ENCODE assay signal across 18 mouse cellular contexts in the genomic region with DNA sequence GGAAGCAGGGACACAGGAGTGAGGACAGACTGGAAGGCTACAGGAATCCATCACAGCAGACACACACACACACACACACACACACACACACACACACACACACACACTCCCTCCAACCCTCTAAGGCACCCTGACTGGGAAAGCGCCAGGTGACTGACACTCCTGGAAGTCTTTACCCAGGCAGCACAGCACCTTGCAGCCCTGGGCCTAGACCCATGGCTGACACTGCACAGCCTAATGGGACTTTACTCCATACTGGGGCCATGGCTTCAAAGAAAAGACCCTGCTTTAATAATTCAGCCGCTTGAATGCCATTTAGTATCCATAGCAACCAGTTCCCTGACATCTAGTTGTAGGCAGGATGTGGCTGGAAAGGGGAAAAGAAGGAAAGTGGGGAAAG. TPM values are rescaled to one million over a fixed set of nuclear protein-coding genes. Genes with fewer than 3 reads are reported as not detected.
DNase-seq lines count a peak whose midpoint lies in the region; ATAC-seq and TF ChIP-seq lines count a peak whose summit lies in the region.
"Had no signal": no experiment of that assay in that cellular context is flagged by ENCODE, and none has a peak within 500 bp of the region (broad histone marks: within the 10 kb centered on the region; RNA-seq: fewer than 3 reads in every experiment).

No protein-coding gene starts in this region.

- peak overlapping the region; percentile 25 for H3K4me2 ChIP-seq in midbrain, embryonic 13.5 days (replicated peaks)
- H3K4me2 ChIP-seq in heart, embryonic 11.5 days, result no peak overlapping the region
- H3K4me2 ChIP-seq: embryonic facial prominence, embryonic 12.5 days; heart, embryonic 15.5 days; lung, embryonic 14.5 days had no signal

- peaks cover 46% of the 10 kb centered on the region for H3K4me1 ChIP-seq in hindbrain, embryonic 10.5 days (replicated peaks)
- H3K4me1 ChIP-seq in midbrain, embryonic 13.5 days (replicated peaks), result peaks cover 45% of the 10 kb centered on the region
- 0 out of 2 replicates have a peak, but pooled peaks cover 3% of the 10 kb centered on the region for H3K4me1 ChIP-seq in heart, embryonic 11.5 days (ENCODE audit: control insufficient read depth, insufficient read depth, low read length)

- no peaks in the 10 kb centered on the region for H3K9me3 ChIP-seq in hindbrain, embryonic 10.5 days
- H3K9me3 ChIP-seq in midbrain, embryonic 13.5 days, result no peaks in the 10 kb centered on the region
- H3K9me3 ChIP-seq in heart, embryonic 11.5 days (replicated peaks; ENCODE audit: control insufficient read depth, low read length), result no peaks in the 10 kb centered on the region
- H3K9me3 ChIP-seq: embryonic facial prominence, embryonic 12.5 days; heart, embryonic 15.5 days; megakaryocyte, embryonic 14.5 days had no signal

- 44% methylated on average over 2 of the region's 2 CpGs for WGBS in hindbrain, embryonic 10.5 days
- 15% methylated on average over 2 of the region's 2 CpGs for WGBS in midbrain, embryonic 13.5 days
- WGBS in heart, embryonic 11.5 days (ENCODE audit: insufficient replicate concordance), result 55% methylated on average over 2 of the region's 2 CpGs

- H3K27me3 ChIP-seq in hindbrain, embryonic 10.5 days (ENCODE audit: insufficient read depth, poor library complexity, severe bottlenecking), result peaks cover 47% of the 10 kb centered on the region
- peaks cover 23% of the 10 kb centered on the region for H3K27me3 ChIP-seq in midbrain, embryonic 13.5 days
- H3K27me3 ChIP-seq in heart, embryonic 11.5 days (ENCODE audit: control insufficient read depth, insufficient read depth, low read length), result peaks cover 30% of the 10 kb centered on the region

- H3K36me3 ChIP-seq in hindbrain, embryonic 10.5 days, result no peaks in the 10 kb centered on the region
- no peaks in the 10 kb centered on the region for H3K36me3 ChIP-seq in midbrain, embryonic 13.5 days
- no peaks in the 10 kb centered on the region for H3K36me3 ChIP-seq in heart, embryonic 11.5 days (ENCODE audit: control insufficient read depth, insufficient read depth, low read length)
- H3K36me3 ChIP-seq: embryonic facial prominence, embryonic 12.5 days; heart, embryonic 15.5 days had no signal

- no peak for DNase-seq in layer of hippocampus, adult 2 months (ENCODE audit: low spot score in 2 of 2)
- DNase-seq in layer of hippocampus, adult 18-20 months (ENCODE audit: low spot score in 2 of 2), result no peak
- peak; percentile 29 for DNase-seq in hindbrain, embryonic 10.5 days (ENCODE audit: low spot score)
- DNase-seq in gastrocnemius, postnatal 4 days (ENCODE audit: low spot score in 2 of 2), result no peak
- no peak for DNase-seq in kidney, postnatal 10 days
- DNase-seq in c-Kit-positive CD71-positive TER-119-positive erythroid progenitor cells, embryonic 14.5 days (ENCODE audit: low spot score), result no peak
- DNase-seq: adrenal gland, postnatal 36 days; cerebellum, adult 11 months; gastrocnemius, postnatal 36 days; kidney, postnatal 14 days; lung, embryonic 14.5 days had no signal

- H3K27ac ChIP-seq in layer of hippocampus, adult 2 months, result peak overlapping the region; percentile 47
- H3K27ac ChIP-seq in hindbrain, embryonic 10.5 days, result peak overlapping the region; percentile 41; the same call in 1 of the 2 replicates
- peak overlapping the region; percentile 74 for H3K27ac ChIP-seq in midbrain, embryonic 13.5 days
- no peak overlapping the region for H3K27ac ChIP-seq in heart, embryonic 11.5 days (ENCODE audit: low read depth, low read length)
- H3K27ac ChIP-seq: embryonic facial prominence, embryonic 12.5 days; heart, embryonic 15.5 days; left cerebral cortex, adult 2 months had no signal

- peak; percentile 85 for ATAC-seq in midbrain, embryonic 13.5 days
- no peak for ATAC-seq in heart, embryonic 11.5 days (replicated peaks; ENCODE audit: insufficient number of reproducible peaks, low FRiP score, low TSS enrichment)
- ATAC-seq: inflammation-experienced regulatory T-cells, adult 6 months had no signal

- no peak overlapping the region for H3K9ac ChIP-seq in midbrain, embryonic 13.5 days (replicated peaks)
- no peak overlapping the region for H3K9ac ChIP-seq in heart, embryonic 11.5 days (ENCODE audit: low read depth, low read length)
- H3K9ac ChIP-seq: embryonic facial prominence, embryonic 12.5 days; heart, embryonic 15.5 days; lung, embryonic 14.5 days had no signal

- TF ChIP-seq CTCF in layer of hippocampus, adult 2 months (conservative IDR thresholded peaks at IDR 0.05), result no peak

- H3K4me3 ChIP-seq in layer of hippocampus, adult 2 months, result no peak overlapping the region
- no peak overlapping the region for H3K4me3 ChIP-seq in hindbrain, embryonic 10.5 days
- H3K4me3 ChIP-seq in midbrain, embryonic 13.5 days (replicated peaks), result no peak overlapping the region
- no peak overlapping the region for H3K4me3 ChIP-seq in heart, embryonic 11.5 days (ENCODE audit: low read depth, low read length)
- H3K4me3 ChIP-seq: embryonic facial prominence, embryonic 12.5 days; heart, embryonic 15.5 days; left cerebral cortex, adult 2 months; megakaryocyte, embryonic 14.5 days had no signal

RNA-seq across cellular contexts. Expression of gene Cacna1e, which starts 2.3 kb away (rescaled TPM):
- total RNA-seq in layer of hippocampus, adult 2 months (2021), result 100 to 1,000 TPM; 227 to 237 TPM
- 100 to 1,000 TPM; 192 to 203 TPM for total RNA-seq in layer of hippocampus, adult 18-20 months (2021)
- 1.1 and 1.8 TPM in 2 replicates for polyA plus RNA-seq in hindbrain, embryonic 10.5 days (2016; fragmentation: Nextera tagmentation; extraction: Ambion mirVana)
- polyA plus RNA-seq in midbrain, embryonic 13.5 days (2015; fragmentation: Nextera tagmentation; extraction: Ambion mirVana), result 8.0 and 8.6 TPM in 2 replicates
- 0.32 and 0.66 TPM in 2 replicates for polyA plus RNA-seq in heart, embryonic 11.5 days (2014; fragmentation: Nextera tagmentation; extraction: Ambion mirVana)
- total RNA-seq in gastrocnemius, postnatal 4 days (2021), result under 1 TPM; 0.34 to 0.66 TPM

Comparison
In these comparisons a context has a peak if more than half of its experiments do, and no peak if none do; other contexts are left out.
1. RNA of gene Cacna1e, which starts 2.3 kb away (total RNA-seq): 227 to 237 TPM in layer of hippocampus, adult 2 months and 192 to 203 TPM in layer of hippocampus, adult 18-20 months; 0.34 to 0.66 TPM in gastrocnemius, postnatal 4 days; every median in the first group is over 100 times any median in the second.